Mouse (Mus musculus) spleen, adult 2 months (tissue): ENCODE data around the gene Tbx10. TPM values are rescaled to one million over a fixed set of nuclear protein-coding genes. Genes with fewer than 3 reads are reported as not detected.

Source experiments
- DNase-seq, 2 experiments: peaks; one replicate each; pipeline versions ENCODE4 v3.0.0 to v3.0.0-alpha.2; 2012 to 2021; ENCODE audit warnings: low spot score in 2 of 2, low read depth in 1 of 2
- H3K27ac ChIP-seq: fragments of 200-500 bp; 2 replicates; pipeline ENCODE4 v1.5.1; 2012; ENCODE audit warnings: low read length, inconsistent platforms; ENCODE audit not compliant: insufficient read depth
- H3K27me3 ChIP-seq: fragments of 200-500 bp; 2 replicates; pipeline ENCODE4 v1.6.1; 2012; ENCODE audit warnings: mild to moderate bottlenecking, moderate library complexity, low read length, inconsistent platforms; ENCODE audit not compliant: control insufficient read depth, insufficient read depth
- H3K36me3 ChIP-seq: fragments of 200-500 bp; 2 replicates; pipeline ENCODE4 v1.6.1; 2012; ENCODE audit warnings: mild to moderate bottlenecking, low read length, inconsistent platforms; ENCODE audit not compliant: control insufficient read depth, insufficient read depth
- H3K4me1 ChIP-seq: fragments of 200-500 bp; 2 replicates; pipeline ENCODE4 v1.6.1; 2011; ENCODE audit warnings: inconsistent platforms; ENCODE audit not compliant: control insufficient read depth, insufficient read depth, insufficient read length
- H3K4me3 ChIP-seq: fragments of 200-500 bp; 2 replicates; pipeline ENCODE4 v1.5.1; 2011; ENCODE audit warnings: mild to moderate bottlenecking, inconsistent platforms; ENCODE audit not compliant: insufficient read depth, insufficient read length; ENCODE audit errors: extremely low read depth
- CTCF ChIP-seq: fragments of 200-500 bp; IDR thresholded peaks from 2 replicates; pipeline ENCODE4 v1.5.1; 2011; ENCODE audit warnings: mild to moderate bottlenecking, inconsistent platforms; ENCODE audit not compliant: insufficient read depth, insufficient read length, insufficient replicate concordance; ENCODE audit errors: extremely low read depth
- POLR2A ChIP-seq: fragments of 200-500 bp; IDR thresholded peaks from 2 replicates; pipeline ENCODE4 v1.6.1; 2011; ENCODE audit warnings: low read depth, low read length, inconsistent platforms
- WGBS: fragments of 180-500 bp; shearing (Covaris S2); methylation state at CpG from one replicate; pipeline ENCODE4 v1.1.7; 2018; 5-methylcytosine and 5-hydroxymethylcytosine counted together
- polyA plus RNA-seq: library from polyadenylated mRNA; depleted of rRNA; stranded (reverse); fragments of >200 nt; gene quantifications from 2 replicates; pipeline ENCODE4 v1.2.3, GENCODE M21; 2012

Tbx10 gene
- polyA plus RNA-seq, 1 experiment = not detected

DNA sequence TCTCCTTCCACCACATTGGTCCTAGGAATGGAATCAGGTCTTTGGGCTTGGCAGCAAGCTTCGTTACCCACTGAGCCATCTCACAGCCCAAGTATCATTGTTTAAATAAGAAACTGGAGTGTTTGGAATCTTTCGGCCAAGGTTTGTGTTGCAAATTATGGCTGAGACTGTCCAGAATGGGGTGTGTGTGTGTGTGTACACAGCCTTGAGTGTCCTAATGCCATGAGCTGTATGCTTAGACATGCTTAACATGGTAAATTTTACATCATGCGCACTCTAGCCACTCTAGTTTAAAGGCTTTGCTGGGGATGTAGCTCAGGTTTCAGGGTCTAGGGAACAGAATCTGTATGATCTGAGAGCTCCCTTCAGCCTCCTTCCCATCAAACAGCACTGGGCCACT is 3.0 kb downstream of the Tbx10 start:
- no peaks in the 10 kb centered on the region; the same call in 1 of the 2 replicates for H3K4me1 ChIP-seq
- no peak overlapping the region for H3K27ac ChIP-seq
- 96% methylated on average over 3 of the region's 3 CpGs for WGBS
- no peak for DNase-seq
- no peak overlapping the region for H3K4me3 ChIP-seq
- no peaks in the 10 kb centered on the region for H3K36me3 ChIP-seq
- TF ChIP-seq CTCF = no peak
- TF ChIP-seq POLR2A = no peak
- H3K27me3 ChIP-seq = no peaks in the 10 kb centered on the region

DNA sequence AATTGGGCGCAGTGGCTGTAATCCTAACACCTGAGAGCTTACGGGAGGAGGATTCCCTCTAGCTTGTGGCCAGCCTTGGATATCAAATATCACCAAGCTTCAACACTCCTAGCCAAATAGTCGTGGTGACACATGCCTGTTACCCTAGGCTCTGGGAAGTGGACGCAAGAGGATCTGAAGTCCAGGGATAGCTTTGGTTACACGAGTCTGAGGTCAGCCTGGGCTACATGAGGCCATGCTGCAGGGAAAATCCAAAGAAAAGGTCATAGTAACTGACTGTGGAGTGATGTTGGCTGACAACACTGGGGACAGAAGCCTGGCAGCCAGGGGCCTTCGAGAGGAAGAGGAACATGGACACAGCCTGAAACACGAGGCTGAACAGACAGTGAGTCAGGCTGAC is 3.6 kb downstream of the Tbx10 start:
- Histone ChIP-seq H3K4me3 (no peak overlapping the region), H3K36me3 (no peaks in the 10 kb centered on the region), H3K4me1 (peaks cover 3% of the 10 kb centered on the region; the same call in 1 of the 2 replicates), H3K27me3 (no peaks in the 10 kb centered on the region), H3K27ac (no peak overlapping the region)
- no peak for DNase-seq
- WGBS = 71% methylated on average over 7 of the region's 7 CpGs
- TF ChIP-seq CTCF (no peak), POLR2A (no peak)

DNA sequence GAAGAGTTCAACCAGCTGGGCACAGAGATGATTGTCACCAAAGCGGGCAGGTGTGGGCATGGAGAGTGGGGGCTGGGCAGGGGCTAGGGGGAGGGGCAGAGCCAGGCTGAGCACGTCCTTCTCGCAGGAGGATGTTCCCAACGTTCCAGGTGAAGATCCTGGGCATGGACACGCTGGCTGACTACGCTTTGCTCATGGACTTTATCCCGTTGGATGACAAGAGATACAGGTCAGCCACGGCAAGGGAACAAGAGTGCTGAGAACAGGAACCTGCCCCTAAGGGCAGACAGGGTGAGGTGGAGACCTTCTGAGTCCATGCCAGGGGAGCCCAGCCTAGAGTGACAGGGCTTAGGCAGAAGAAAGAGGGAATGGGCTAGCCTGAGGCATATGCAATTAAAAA is 4.2 kb downstream of the Tbx10 start:
- no peak overlapping the region for H3K4me3 ChIP-seq
- peaks cover 4% of the 10 kb centered on the region; the same call in 1 of the 2 replicates for H3K4me1 ChIP-seq
- 81% methylated on average over 8 of the region's 8 CpGs for WGBS
- H3K36me3 ChIP-seq = no peaks in the 10 kb centered on the region
- no peak for TF ChIP-seq CTCF
- TF ChIP-seq POLR2A = no peak
- DNase-seq = no peak
- no peaks in the 10 kb centered on the region for H3K27me3 ChIP-seq
- H3K27ac ChIP-seq = no peak overlapping the region

DNA sequence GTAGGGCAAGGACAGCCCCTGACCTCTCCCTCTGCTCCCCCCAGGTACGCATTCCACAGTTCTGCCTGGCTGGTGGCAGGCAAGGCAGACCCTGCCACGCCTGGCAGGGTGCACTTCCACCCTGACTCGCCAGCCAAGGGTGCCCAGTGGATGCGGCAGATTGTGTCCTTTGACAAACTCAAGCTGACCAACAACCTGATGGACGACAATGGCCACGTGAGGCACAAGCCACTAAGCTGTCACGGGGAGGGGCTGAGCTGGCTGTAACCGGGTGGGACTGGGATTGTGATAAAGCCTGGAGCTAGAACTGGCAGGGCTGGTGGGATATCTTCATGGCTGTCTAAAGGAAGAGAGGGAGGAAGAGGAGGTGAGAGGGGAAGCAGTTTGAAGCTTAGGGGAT is 4.7 kb downstream of the Tbx10 start:
- H3K27me3 ChIP-seq = no peaks in the 10 kb centered on the region
- H3K4me1 ChIP-seq = peaks cover 4% of the 10 kb centered on the region; the same call in 1 of the 2 replicates
- no peak overlapping the region for H3K27ac ChIP-seq
- no peaks in the 10 kb centered on the region for H3K36me3 ChIP-seq
- H3K4me3 ChIP-seq = no peak overlapping the region
- 85% methylated on average over 8 of the region's 8 CpGs for WGBS
- TF ChIP-seq CTCF (no peak), POLR2A (no peak)
- no peak for DNase-seq

DNA sequence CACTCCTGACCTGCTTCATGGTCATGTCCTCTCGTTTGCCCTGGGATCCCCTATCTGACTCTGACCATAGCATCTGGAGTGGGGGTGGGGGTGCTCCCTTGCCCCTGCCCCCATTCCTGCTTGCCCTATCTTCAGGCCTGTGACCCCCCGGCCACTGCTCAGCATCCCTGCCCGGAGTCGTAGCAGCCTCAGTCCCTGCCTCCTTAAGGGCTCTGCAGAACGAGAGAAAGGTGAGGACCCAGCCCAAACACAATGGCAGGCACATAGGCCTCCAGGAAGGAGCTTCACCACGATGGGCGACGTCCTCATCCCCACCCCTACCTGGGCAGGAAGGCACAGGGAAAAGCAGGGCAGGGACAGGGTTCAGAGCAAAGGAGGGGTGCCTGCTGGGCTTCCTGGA is 5.8 kb downstream of the Tbx10 start:
- TF ChIP-seq CTCF (no peak), POLR2A (no peak)
- no peaks in the 10 kb centered on the region for H3K36me3 ChIP-seq
- no peaks in the 10 kb centered on the region for H3K27me3 ChIP-seq
- H3K4me3 ChIP-seq = no peak overlapping the region
- H3K4me1 ChIP-seq = peaks cover 4% of the 10 kb centered on the region; the same call in 1 of the 2 replicates
- DNase-seq = no peak
- 83% methylated on average over 8 of the region's 8 CpGs for WGBS
- no peak overlapping the region for H3K27ac ChIP-seq

DNA sequence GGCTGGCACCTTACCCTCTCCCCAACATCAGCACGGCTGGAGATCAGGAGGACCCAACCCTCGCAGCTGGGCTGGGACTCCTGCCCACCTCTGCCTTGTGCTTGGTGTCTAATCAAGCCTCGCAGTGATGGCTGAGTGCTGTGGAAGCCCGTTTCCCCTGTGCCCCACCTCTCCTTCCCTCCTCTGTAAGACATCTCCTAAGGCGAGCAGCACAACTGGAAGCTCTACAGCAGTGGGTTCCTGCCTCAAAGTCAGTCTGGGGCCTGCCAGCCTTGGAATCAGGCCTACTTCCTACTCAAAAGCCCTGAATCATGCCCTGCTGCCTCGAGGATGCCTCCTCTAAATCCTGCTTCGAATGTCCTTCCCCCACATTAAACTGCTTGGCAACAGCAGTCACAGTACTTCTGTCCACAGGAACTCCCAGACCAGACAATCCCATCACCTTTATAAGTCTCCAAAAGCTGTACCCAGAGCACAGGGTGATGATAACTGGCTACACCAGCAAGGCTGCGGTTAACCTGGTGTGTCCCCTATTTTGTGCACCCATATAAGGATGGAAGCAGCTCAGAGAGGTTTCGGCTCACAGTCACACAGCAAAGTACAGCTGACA is 6.7 kb downstream of the Tbx10 start:
- Histone ChIP-seq H3K4me1 (peaks cover 4% of the 10 kb centered on the region; the same call in 1 of the 2 replicates), H3K27me3 (no peaks in the 10 kb centered on the region), H3K4me3 (no peak overlapping the region), H3K36me3 (no peaks in the 10 kb centered on the region), H3K27ac (peak overlapping the region; percentile 42; the same call in 1 of the 2 replicates)
- no peak for TF ChIP-seq CTCF
- TF ChIP-seq POLR2A = no peak
- DNase-seq = no peak
- 59% methylated on average over 9 of the region's 9 CpGs for WGBS
